Mouse (Mus musculus) embryo, embryonic 10 days (tissue): Measurements from ENCODE around the gene Rcan2.

Experiments
- DNase-seq: peaks from one replicate; pipeline ENCODE4 v3.0.0-alpha.2; 2015; ENCODE audit warnings: low spot score

Gene Rcan2

DNA sequence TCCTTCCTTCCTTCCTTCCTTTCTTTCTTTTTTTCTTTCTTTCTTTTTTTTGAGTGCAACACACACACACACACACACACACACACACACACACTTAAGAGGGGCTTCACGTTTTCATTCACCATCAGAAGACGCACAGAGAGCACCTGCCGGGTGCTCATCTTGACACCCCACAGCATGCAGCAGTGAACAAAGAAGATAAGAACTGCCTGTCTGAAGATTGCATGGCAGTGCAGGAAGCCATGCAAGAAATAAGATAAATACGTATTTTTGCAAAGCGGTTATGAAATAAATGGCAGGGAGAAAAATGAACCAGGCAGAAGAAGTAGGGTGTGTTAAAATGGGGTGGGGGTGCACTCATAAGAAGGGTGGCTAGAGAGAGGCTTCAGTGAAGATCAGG lies 116.0 kb downstream of the Rcan2 start:
- DNase-seq, result no peak

GRCm38 (mm10) chr17:43929856-43930255 lies 128.7 kb downstream of the Rcan2 start:
- DNase-seq, result no peak

GRCm38 (mm10) chr17:43931731-43932130 lies 130.6 kb downstream of the Rcan2 start:
- no peak for DNase-seq

- no peak for DNase-seq
Observed at GRCm38 (mm10) chr17:43934056-43934455, 132.9 kb downstream of the Rcan2 start.

DNA sequence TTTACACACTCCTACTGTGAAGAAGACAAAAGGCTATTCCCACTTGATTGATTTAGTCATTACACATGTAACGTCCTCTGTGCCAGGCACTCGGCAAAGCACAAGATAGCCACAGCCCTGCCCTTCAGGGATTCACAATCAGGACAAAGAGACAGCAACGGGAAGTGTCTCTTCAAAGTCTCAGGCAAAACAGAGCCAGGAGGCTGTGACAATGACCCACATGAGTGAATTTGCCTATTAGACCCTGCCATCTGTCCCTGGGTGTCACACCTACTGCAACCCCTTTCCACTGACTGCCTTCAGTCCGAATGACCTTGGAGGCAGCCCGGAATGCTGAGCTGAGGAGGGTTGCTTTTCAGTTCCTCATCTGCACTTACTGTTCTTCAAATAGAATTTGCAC lies 151.1 kb downstream of the Rcan2 start:
- DNase-seq, result peak; percentile 25

DNA sequence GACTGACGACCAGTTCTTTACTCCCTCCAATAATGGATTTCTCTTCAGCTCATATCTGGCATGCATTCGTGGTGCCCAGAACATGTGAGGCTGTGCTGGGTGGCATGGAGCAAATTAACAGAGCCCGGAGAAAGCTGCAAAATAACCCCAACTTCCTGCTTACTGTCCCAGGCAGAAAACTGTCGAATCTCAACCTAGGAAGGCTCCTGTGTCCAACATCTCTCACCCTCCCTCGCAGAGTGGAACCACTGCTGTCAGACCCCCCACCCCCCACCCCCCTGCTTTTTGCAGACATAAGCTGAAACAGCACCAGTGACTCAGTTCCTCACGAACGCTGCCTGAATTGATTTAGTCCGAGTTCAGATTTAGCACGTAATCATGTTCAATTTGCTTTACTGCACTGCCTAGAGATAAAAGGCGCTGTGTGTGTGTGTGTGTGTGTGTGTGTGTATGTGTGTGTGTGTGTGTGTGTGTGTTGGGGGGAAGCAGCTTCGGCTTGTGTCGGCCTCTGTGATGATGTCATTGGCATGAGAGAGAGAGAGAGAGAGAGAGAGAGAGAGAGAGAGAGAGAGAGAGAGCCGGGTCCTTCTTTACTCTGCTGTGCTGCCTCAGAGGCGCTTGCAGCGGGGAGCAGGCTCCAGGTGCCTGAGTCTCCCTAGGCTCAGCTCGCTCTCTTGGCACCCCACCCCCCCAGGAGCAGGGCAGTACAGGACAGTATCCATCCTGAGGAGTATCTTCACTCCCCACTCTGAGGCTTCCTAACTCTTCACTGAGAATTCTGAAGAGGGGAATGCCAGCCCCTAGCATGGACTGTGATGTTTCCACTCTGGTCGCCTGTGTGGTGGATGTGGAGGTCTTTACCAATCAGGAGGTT lies 151.7 kb downstream of the Rcan2 start:
- DNase-seq, result peak; percentile 17

- no peak for DNase-seq
Observed at GRCm38 (mm10) chr17:43953535-43953918, 152.4 kb downstream of the Rcan2 start.

DNA sequence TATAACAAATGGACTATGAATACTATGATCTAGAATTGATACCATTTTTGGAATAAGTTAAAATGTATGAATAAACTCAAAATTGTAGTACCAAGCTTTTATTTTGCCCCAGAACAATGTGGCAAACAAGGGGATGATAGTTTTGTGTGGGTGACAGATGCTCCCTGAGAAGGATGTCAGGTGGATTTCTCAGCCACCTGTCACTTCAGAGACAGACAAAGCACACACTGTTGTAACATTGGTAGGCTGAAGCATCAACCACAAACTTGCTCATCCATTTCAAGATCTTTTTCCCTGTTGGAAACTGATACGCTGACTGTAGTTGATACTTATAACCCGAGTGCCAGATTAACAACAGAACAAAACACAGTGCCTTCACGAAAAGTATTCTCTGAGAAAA lies 158.6 kb downstream of the Rcan2 start:
- DNase-seq, result no peak

DNA sequence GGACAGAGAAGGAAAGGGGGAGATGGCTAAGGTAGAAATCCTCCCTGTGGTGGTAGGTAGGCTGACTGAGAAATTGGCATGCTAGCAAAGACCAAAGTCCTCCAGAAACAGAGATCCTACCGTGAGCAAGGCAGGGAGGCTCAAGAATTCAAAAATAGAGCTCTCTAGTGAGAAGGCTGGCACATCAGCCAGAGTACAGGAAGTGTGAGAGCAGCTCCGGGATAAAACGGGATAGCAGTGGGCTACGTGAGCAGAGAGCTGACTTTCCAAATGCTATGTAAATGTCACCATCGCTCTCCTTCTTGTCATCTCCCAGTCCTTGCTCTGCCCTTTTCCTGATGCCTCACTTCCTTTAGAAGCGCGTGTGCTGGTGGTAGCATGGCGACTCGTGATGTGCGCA lies 168.8 kb downstream of the Rcan2 start:
- DNase-seq, result no peak

DNA sequence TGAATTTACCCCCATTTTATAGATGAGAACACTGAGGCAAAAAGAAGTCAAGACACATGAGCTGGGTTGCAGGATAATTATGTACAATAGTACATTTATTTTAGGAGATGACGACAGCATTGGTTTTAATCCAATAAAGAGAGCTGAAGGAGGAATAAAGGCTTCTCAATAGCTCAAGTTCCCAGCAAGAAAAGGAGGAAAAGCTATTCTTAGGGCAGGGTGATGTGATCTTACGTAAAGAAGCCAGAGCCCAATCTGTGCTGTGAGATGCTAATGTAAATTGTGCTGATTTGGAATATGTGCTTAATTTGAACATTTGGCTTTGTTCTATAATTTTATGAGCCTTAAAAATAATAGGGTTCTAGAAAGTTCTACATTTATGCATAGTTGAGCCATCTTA lies 176.4 kb downstream of the Rcan2 start:
- no peak for DNase-seq

- no peak for DNase-seq
Observed at GRCm38 (mm10) chr17:43979925-43980324, 178.8 kb downstream of the Rcan2 start.

DNA sequence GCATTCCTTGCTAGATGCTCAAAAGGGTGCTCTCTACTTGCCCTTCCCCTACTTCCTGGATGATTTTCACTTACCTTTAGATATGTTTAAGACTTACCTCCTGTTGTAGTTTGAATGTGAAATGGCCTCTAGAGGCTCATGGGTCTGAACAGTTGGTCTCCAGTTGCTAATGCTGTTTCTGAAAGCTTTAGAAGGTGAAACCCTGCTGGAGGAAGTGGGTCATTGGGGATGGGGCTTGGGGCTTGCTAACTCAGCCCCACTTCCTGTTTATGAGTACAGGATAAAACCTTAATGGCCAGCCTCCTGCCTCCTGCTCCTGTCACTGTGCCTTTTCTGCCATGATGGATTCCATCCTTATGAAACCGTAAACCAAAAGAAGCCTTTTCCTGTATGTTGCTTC lies 181.4 kb downstream of the Rcan2 start:
- DNase-seq, result no peak

- no peak for DNase-seq
Observed at GRCm38 (mm10) chr17:43989334-43989945, 188.3 kb downstream of the Rcan2 start.

DNA sequence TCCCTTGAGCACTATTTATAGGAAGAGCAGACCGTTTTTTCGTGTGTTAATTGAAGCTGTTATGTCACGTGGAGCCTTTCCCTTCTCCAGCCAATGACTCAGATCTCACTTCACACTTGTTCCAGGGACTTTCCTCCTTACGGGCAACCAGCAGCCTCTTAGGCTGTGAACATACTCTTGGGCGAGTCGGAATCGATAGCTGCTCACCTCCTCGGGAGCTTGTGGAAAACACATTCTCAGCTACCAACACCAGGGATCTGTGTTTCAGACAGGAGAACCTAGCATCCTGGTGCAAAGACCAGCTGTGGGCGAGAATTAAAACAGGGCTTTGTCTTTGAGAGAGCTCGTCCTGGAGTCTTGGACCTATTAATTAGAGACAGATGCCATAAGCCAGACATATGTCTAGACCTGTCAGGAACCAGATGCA lies 189.8 kb downstream of the Rcan2 start:
- peak; percentile 34 for DNase-seq

DNA sequence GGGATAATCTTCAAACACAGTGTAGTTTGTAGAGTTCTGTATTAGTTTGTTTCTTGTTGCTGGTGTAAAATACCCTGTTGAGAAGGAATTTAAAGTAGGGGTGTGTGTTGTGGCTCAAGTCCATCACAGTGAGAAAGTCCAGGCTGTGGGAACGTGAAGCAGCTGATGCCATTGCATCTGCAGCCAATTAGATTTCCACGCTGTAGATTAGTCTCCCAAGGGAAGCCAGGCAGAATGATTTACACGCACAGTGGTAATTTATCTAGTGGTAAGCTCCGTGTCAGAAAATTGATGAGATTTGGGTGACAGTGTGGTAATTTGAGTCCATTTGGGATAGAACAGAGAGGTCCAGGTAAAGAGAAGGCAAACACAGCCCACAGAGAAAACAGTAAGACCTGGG lies 192.9 kb downstream of the Rcan2 start:
- peak; percentile 63 for DNase-seq

DNA sequence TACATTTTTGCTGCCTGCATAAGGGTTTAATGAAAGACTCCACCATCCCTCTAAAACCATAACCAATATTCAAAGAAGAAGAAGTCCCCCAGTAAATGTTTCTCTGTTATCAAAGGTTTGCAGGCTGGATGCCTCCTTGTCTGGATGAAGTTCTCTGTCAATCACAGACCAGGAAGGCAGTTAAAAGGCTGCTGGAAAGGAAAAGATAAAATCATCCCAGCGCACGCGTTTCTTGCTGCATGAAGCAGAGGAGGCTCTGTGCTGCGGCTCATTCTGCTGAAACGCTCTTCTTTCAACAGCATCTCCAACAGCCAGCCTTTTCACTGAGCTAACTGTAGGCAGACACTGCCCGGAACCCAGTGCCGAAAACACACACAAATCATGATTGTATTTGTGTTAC lies 196.4 kb downstream of the Rcan2 start:
- no peak for DNase-seq

DNA sequence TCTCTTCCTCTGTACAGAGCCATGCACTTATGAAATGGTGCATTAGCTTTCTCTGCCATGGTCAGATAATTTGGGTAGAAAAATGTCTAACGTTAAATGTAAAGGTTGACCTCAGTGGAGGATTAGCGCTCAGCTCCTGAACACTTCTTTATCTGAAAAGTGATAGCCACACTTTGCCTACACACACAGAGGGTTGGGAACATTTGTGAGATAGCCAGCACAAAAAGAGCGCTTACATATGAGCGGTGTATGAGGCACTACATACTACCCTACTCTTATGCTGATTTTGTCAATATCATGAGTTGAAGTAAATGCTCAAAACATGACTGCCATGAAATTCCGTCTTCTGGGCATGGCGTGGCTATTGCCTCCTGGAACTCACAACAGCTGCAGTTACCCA lies 196.9 kb downstream of the Rcan2 start:
- DNase-seq, result no peak

GRCm38 (mm10) chr17:44004401-44004800 lies 203.2 kb downstream of the Rcan2 start:
- no peak for DNase-seq

- no peak for DNase-seq
Observed at GRCm38 (mm10) chr17:44007411-44007810, 206.3 kb downstream of the Rcan2 start.

GRCm38 (mm10) chr17:44011917-44012316 lies 210.8 kb downstream of the Rcan2 start:
- DNase-seq, result no peak

GRCm38 (mm10) chr17:44013756-44014510 lies 212.8 kb downstream of the Rcan2 start:
- no peak for DNase-seq

- DNase-seq, result no peak
Observed at GRCm38 (mm10) chr17:44016314-44016713, 215.2 kb downstream of the Rcan2 start.

DNA sequence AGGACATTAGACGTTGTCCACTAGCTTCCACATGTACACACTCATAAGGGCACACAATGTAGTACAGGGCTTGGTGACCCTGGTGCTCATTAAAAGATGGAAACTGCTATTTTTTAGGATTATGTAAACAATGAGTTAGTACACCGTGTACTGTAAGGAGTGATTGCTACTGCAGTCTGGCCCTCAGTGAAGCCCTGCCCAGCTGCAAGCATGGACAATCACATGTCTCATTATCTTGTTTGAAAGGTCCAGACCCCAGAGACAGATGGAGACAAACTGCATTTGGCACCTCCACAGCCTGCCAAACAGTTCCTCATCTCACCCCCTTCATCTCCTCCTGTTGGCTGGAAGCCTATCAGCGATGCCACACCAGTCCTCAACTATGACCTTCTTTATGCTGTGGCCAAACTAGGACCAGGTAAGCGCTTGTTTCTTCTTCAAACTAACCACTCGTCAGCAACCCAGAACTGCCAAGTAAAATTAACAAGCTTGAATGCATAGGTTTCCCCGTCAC lies 219.6 kb downstream of the Rcan2 start:
- DNase-seq, result no peak
